Mouse (Mus musculus) ES-Bruce4 (cell line): ENCODE results near the gene Vps18. TPM values are rescaled to one million over a fixed set of nuclear protein-coding genes. Genes with fewer than 3 reads are reported as not detected.

ENCODE experiments used
- H3K27ac ChIP-seq: 2 replicates; pipeline ENCODE4 v1.5.1; 2012; ENCODE audit warnings: low read length, inconsistent platforms; ENCODE audit not compliant: insufficient read depth
- H3K27me3 ChIP-seq: 2 replicates; pipeline ENCODE4 v1.6.1; 2012; ENCODE audit warnings: mild to moderate bottlenecking, low read length, inconsistent platforms; ENCODE audit not compliant: control insufficient read depth, poor library complexity, insufficient read depth, severe bottlenecking
- H3K36me3 ChIP-seq: 2 replicates; pipeline ENCODE4 v1.6.1; 2012; ENCODE audit warnings: inconsistent platforms, mild to moderate bottlenecking, low read length, moderate library complexity; ENCODE audit not compliant: control insufficient read depth, poor library complexity, insufficient read depth, severe bottlenecking
- H3K4me1 ChIP-seq: one replicate; pipeline ENCODE4 v1.8.1; 2011; ENCODE audit warnings: low read length; ENCODE audit not compliant: control insufficient read depth, insufficient read depth
- H3K4me3 ChIP-seq: 2 replicates; pipeline ENCODE4 v1.5.1; 2011; ENCODE audit warnings: low read depth, mild to moderate bottlenecking, low read length
- H3K9ac ChIP-seq: 2 replicates; pipeline ENCODE4 v1.6.1; 2012; ENCODE audit warnings: low read depth, mild to moderate bottlenecking, inconsistent platforms; ENCODE audit not compliant: poor library complexity, severe bottlenecking
- H3K9me3 ChIP-seq: replicated peaks from 2 replicates; pipeline ENCODE4 v1.6.1; 2012; ENCODE audit warnings: mild to moderate bottlenecking, low read length, inconsistent platforms; ENCODE audit not compliant: control insufficient read depth, poor library complexity, insufficient read depth, severe bottlenecking
- CTCF ChIP-seq: IDR thresholded peaks from one replicate; pipeline ENCODE4 v1.8.1; 2011; ENCODE audit warnings: low read depth, low read length
- EP300 ChIP-seq: IDR thresholded peaks from 2 replicates; pipeline ENCODE4 v1.6.1; 2011; ENCODE audit warnings: low read depth, low read length; ENCODE audit not compliant: insufficient read depth
- POLR2A ChIP-seq: IDR thresholded peaks from one replicate; pipeline ENCODE4 v1.8.1; 2011; ENCODE audit warnings: low read length; ENCODE audit not compliant: insufficient read depth
- polyA plus RNA-seq: library from polyadenylated mRNA; stranded (reverse); fragments of >200 nt; gene quantifications from 2 replicates; pipeline ENCODE4 v1.2.4, GENCODE M21; 2011; ENCODE audit warnings: low read depth; ENCODE audit not compliant: missing spikeins, insufficient read depth, insufficient read length

The Vps18 gene
- polyA plus RNA-seq, 1 experiment = 11.7 TPM

- Histone ChIP-seq H3K27ac (no peak overlapping the region), H3K4me1 (no peaks in the 10 kb centered on the region), H3K36me3 (peaks cover 29% of the 10 kb centered on the region), H3K27me3 (no peaks in the 10 kb centered on the region), H3K4me3 (no peak overlapping the region), H3K9me3 (no peaks in the 10 kb centered on the region), H3K9ac (no peak overlapping the region)
- TF ChIP-seq CTCF (no peak), POLR2A (no peak), EP300 (no peak)
Measured at GRCm38 (mm10) chr2:119249592-119250061, 38.9 kb upstream of the Vps18 start.

- Histone ChIP-seq H3K36me3 (peaks cover 25% of the 10 kb centered on the region), H3K4me1 (no peaks in the 10 kb centered on the region), H3K9ac (no peak overlapping the region), H3K4me3 (no peak overlapping the region), H3K9me3 (no peaks in the 10 kb centered on the region), H3K27ac (no peak overlapping the region), H3K27me3 (no peaks in the 10 kb centered on the region)
- TF ChIP-seq CTCF (no peak), EP300 (no peak), POLR2A (no peak)
Measured at GRCm38 (mm10) chr2:119250377-119250776, 38.2 kb upstream of the Vps18 start.

GRCm38 (mm10) chr2:119250826-119251478 lies 37.6 kb upstream of the Vps18 start:
- no peaks in the 10 kb centered on the region for H3K4me1 ChIP-seq
- peak overlapping the region; percentile 43 for H3K4me3 ChIP-seq
- H3K9ac ChIP-seq = peak overlapping the region; percentile 27; the same call in 1 of the 2 replicates
- H3K27ac ChIP-seq = peak overlapping the region; percentile 29; the same call in 1 of the 2 replicates
- no peaks in the 10 kb centered on the region for H3K27me3 ChIP-seq
- H3K36me3 ChIP-seq = peaks cover 19% of the 10 kb centered on the region
- TF ChIP-seq CTCF = peak; percentile 96
- no peak for TF ChIP-seq POLR2A
- H3K9me3 ChIP-seq = no peaks in the 10 kb centered on the region

GRCm38 (mm10) chr2:119254976-119255375 lies 33.6 kb upstream of the Vps18 start:
- TF ChIP-seq POLR2A = no peak
- TF ChIP-seq CTCF = no peak
- TF ChIP-seq EP300 = no peak

GRCm38 (mm10) chr2:119260518-119260917 lies 28.0 kb upstream of the Vps18 start:
- Histone ChIP-seq H3K4me1 (peaks cover 2% of the 10 kb centered on the region), H3K9ac (no peak overlapping the region), H3K36me3 (no peaks in the 10 kb centered on the region), H3K9me3 (no peaks in the 10 kb centered on the region), H3K27ac (no peak overlapping the region), H3K4me3 (no peak overlapping the region), H3K27me3 (no peaks in the 10 kb centered on the region)
- TF ChIP-seq CTCF (no peak), EP300 (no peak), POLR2A (no peak)

More at GRCm38 (mm10) chr2:119254976-119255375, 33.6 kb upstream of the Vps18 start:
- Histone ChIP-seq H3K4me1 (no peaks in the 10 kb centered on the region), H3K27ac (no peak overlapping the region), H3K9ac (no peak overlapping the region), H3K36me3 (no peaks in the 10 kb centered on the region), H3K9me3 (no peaks in the 10 kb centered on the region), H3K27me3 (no peaks in the 10 kb centered on the region), H3K4me3 (no peak overlapping the region)

- H3K4me3 ChIP-seq = no peak overlapping the region
- H3K27ac ChIP-seq = no peak overlapping the region
- no peak for TF ChIP-seq POLR2A
- TF ChIP-seq CTCF = no peak
- TF ChIP-seq EP300 = no peak
- no peaks in the 10 kb centered on the region for H3K27me3 ChIP-seq
- H3K4me1 ChIP-seq = peaks cover 2% of the 10 kb centered on the region
- no peaks in the 10 kb centered on the region for H3K9me3 ChIP-seq
- no peaks in the 10 kb centered on the region for H3K36me3 ChIP-seq
- no peak overlapping the region for H3K9ac ChIP-seq
Measured at GRCm38 (mm10) chr2:119261326-119261725, 27.2 kb upstream of the Vps18 start.
